Mouse (Mus musculus) ES-Bruce4 (cell line): Measurements from ENCODE around the gene Tmc2.

Experiments
- CTCF ChIP-seq: IDR thresholded peaks from one replicate; pipeline ENCODE4 v1.8.1; 2011; ENCODE audit warnings: low read depth, low read length
- POLR2A ChIP-seq: IDR thresholded peaks from one replicate; pipeline ENCODE4 v1.8.1; 2011; ENCODE audit warnings: low read length; ENCODE audit not compliant: insufficient read depth

- TF ChIP-seq POLR2A (no peak), CTCF (no peak)
Observed at GRCm38 (mm10) chr2:130303014-130303413, 108.0 kb downstream of the Tmc2 start.
